Mouse (Mus musculus): ENCODE data around the gene Rsph9. TPM values are rescaled to one million over a fixed set of nuclear protein-coding genes. Genes with fewer than 3 reads are reported as not detected.

The Rsph9 gene
- polyA plus RNA-seq, 1 experiment from 2014 or later: 10.4 TPM

DNA sequence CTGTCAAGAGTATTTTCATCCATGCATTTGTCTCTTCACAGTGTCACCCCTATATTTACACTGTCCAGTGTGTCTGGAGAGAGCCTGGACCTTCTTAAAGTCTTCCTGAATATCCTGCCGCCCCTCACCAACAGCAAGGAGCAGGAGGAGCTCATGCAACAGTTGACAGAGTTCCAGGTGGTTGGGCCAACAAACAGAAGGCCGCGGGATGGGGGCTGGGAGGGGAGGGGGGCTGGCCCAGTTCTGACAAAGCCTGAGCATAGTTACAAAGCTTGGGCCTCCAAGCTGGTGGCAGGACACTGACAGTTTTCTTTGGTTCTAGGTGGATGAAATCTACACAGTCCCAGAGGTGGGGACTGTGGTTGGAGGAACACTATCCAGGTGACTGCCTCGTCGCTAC lies 22.3 kb upstream of the Rsph9 start:
- peaks cover 70% of the 10 kb centered on the region for H3K36me3 ChIP-seq (ENCODE audit: insufficient read depth)
- no peak overlapping the region for H3K27ac ChIP-seq (ENCODE audit: low read depth)
- no peak overlapping the region for H3K4me3 ChIP-seq (ENCODE audit: low read depth, low read length)
- DNase-seq (no peak), ATAC-seq (ENCODE audit: insufficient read depth) (no peak)
- no peak overlapping the region for H3K9ac ChIP-seq
- peaks cover 17% of the 10 kb centered on the region; the same call in 1 of the 2 replicates for H3K4me1 ChIP-seq (ENCODE audit: insufficient read depth)
- H3K27me3 ChIP-seq (ENCODE audit: insufficient read depth, low read length): no peaks in the 10 kb centered on the region
- TF ChIP-seq CTCF (IDR thresholded peaks at IDR 0.05; ENCODE audit: low read depth): no peak
- 80% methylated on average over 5 of the region's 5 CpGs for WGBS
- H3K4me2 ChIP-seq: no peak overlapping the region
- H3K9me3 ChIP-seq (ENCODE audit: low read depth, low read length): no peaks in the 10 kb centered on the region

DNA sequence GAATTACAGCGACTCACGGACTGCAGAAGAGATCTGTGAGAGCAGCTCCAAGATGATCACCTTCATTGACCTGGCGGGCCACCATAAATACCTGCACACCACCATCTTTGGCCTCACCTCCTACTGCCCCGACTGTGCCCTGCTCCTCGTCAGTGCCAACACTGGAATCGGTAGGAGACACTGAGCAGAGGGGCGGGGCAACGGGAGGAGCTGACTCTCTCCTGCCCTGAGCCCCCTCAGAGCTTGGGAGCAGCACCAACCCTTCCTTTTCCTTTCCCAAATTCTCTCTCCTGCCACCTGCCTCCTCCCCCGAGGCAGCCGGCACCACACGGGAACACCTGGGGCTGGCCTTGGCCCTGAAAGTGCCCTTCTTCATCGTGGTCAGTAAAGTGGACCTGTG lies 21.4 kb upstream of the Rsph9 start:
- H3K36me3 ChIP-seq (ENCODE audit: insufficient read depth): peaks cover 64% of the 10 kb centered on the region
- peaks cover 17% of the 10 kb centered on the region; the same call in 1 of the 2 replicates for H3K4me1 ChIP-seq (ENCODE audit: insufficient read depth)
- no peak overlapping the region for H3K4me3 ChIP-seq (ENCODE audit: low read depth, low read length)
- no peak for TF ChIP-seq CTCF (IDR thresholded peaks at IDR 0.05; ENCODE audit: low read depth)
- H3K9ac ChIP-seq: no peak overlapping the region
- 86% methylated on average over 12 of the region's 12 CpGs for WGBS
- DNase-seq (no peak), ATAC-seq (ENCODE audit: insufficient read depth) (no peak)
- no peak overlapping the region for H3K4me2 ChIP-seq
- H3K27ac ChIP-seq (ENCODE audit: low read depth): no peak overlapping the region
- H3K9me3 ChIP-seq (ENCODE audit: low read depth, low read length): no peaks in the 10 kb centered on the region
- no peaks in the 10 kb centered on the region for H3K27me3 ChIP-seq (ENCODE audit: insufficient read depth, low read length)

DNA sequence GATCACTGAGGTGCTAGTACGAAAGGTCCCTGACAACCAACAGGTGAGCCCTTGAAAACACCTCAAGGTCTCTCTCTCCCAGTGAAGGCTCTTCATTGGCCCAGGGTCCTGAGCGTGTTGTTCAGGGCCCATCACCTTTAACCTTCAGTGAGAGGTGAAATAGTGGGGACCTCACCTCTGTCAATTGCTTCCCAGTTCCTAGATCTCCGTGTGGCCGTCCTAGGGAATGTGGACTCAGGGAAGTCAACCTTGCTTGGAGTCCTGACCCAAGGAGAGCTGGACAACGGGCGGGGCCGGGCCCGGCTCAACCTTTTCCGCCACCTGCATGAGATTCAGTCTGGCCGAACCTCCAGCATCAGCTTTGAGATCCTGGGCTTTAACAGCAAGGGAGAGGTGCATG lies 20.8 kb upstream of the Rsph9 start:
- no peak for TF ChIP-seq CTCF (IDR thresholded peaks at IDR 0.05; ENCODE audit: low read depth)
- Histone ChIP-seq H3K9ac (no peak overlapping the region), H3K27ac (ENCODE audit: low read depth) (no peak overlapping the region), H3K4me1 (ENCODE audit: insufficient read depth) (peaks cover 17% of the 10 kb centered on the region; the same call in 1 of the 2 replicates), H3K36me3 (ENCODE audit: insufficient read depth) (peaks cover 58% of the 10 kb centered on the region), H3K4me3 (ENCODE audit: low read depth, low read length) (no peak overlapping the region), H3K27me3 (ENCODE audit: insufficient read depth, low read length) (no peaks in the 10 kb centered on the region), H3K4me2 (no peak overlapping the region), H3K9me3 (ENCODE audit: low read depth, low read length) (no peaks in the 10 kb centered on the region)
- WGBS: 93% methylated on average over 10 of the region's 10 CpGs
- ATAC-seq (ENCODE audit: insufficient read depth): no peak
- DNase-seq: no peak

DNA sequence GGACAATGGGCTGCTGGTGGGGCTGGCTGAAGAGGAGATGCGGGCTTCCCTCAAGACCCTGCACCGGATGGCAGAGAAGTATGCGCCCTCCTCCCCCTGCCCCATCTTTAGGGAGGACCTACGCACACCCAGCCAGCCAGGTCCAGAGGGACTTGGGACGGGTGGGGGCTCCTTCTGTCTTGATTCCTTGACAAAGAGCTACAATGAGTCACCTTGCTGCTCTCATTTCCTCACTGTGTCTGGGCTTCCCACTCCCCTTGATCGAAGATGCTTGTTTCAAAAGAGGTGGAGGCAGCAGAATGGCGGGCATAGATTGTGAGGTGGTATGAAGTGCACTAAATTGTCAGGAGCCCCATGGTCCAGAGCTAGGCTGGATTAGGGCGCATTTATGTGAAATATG lies 20.3 kb upstream of the Rsph9 start:
- Histone ChIP-seq H3K27ac (ENCODE audit: low read depth) (no peak overlapping the region), H3K4me2 (no peak overlapping the region), H3K36me3 (ENCODE audit: insufficient read depth) (peaks cover 53% of the 10 kb centered on the region), H3K9me3 (ENCODE audit: low read depth, low read length) (no peaks in the 10 kb centered on the region), H3K4me3 (ENCODE audit: low read depth, low read length) (no peak overlapping the region), H3K27me3 (ENCODE audit: insufficient read depth, low read length) (no peaks in the 10 kb centered on the region), H3K9ac (no peak overlapping the region), H3K4me1 (ENCODE audit: insufficient read depth) (peaks cover 17% of the 10 kb centered on the region; the same call in 1 of the 2 replicates)
- WGBS: 90% methylated on average over 8 of the region's 8 CpGs
- no peak for DNase-seq
- ATAC-seq (ENCODE audit: insufficient read depth): no peak
- TF ChIP-seq CTCF (IDR thresholded peaks at IDR 0.05; ENCODE audit: low read depth): no peak

DNA sequence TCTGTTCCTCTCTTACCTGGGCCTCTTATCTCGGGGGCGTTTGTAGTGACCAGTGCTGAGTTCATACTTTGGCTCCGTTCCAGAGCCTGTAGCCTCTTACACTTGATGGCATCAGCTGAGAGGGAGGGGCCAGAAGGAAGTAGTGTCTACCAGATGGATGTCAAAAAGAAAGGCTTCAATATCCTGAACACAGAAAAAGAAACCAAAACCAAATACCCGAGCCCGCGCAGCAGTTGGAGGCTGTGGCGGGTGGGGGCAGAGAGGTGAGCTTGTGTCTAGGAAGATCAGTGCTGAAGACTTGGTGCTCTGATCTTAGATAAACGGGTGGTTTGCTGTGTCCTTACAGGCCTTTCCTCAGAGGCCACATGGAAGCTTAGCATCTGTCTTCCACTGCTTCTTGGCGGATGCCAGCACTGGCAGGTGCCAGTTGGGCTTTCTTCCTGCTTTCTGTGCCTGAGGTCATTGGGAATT lies 19.0 kb upstream of the Rsph9 start:
- H3K36me3 ChIP-seq (ENCODE audit: insufficient read depth): peaks cover 40% of the 10 kb centered on the region
- no peak overlapping the region; the same call in 1 of the 2 replicates for H3K27ac ChIP-seq (ENCODE audit: low read depth)

DNA sequence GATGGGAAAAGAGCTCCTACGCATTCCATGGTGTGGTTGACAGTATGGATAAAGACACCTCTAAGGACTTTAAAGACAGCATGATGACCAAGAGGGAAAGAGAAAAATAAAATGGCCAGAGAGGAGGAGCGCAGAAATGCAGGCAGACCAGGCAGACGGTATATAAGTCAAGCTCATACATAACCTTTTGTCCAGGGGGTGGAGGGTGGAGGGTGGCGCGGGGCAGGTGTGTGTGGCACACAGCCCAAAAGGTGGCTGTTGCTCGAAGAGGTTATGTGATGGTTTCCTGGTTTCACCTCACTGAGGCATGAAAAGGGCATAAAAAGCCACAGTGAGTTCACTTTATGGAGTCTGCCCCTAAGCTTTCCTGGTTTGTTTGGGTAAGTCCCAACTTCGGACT lies 18.5 kb upstream of the Rsph9 start:
- ATAC-seq (ENCODE audit: insufficient read depth): no peak
- 81% methylated on average over 7 of the region's 7 CpGs for WGBS

More for the DNA sequence above, 19.0 kb upstream of the Rsph9 start:
- peak overlapping the region; percentile 81; the same call in 1 of the 2 replicates for H3K4me3 ChIP-seq (ENCODE audit: low read depth, low read length)
- peaks cover 17% of the 10 kb centered on the region; the same call in 1 of the 2 replicates for H3K4me1 ChIP-seq (ENCODE audit: insufficient read depth)
- DNase-seq: peak; percentile 53
- 53% methylated on average over 9 of the region's 9 CpGs for WGBS
- H3K27me3 ChIP-seq (ENCODE audit: insufficient read depth, low read length): no peaks in the 10 kb centered on the region
- TF ChIP-seq CTCF (IDR thresholded peaks at IDR 0.05; ENCODE audit: low read depth): no peak
- H3K9ac ChIP-seq: no peak overlapping the region
- no peak for ATAC-seq (ENCODE audit: insufficient read depth)
- peak overlapping the region; percentile 94 for H3K4me2 ChIP-seq
- no peaks in the 10 kb centered on the region for H3K9me3 ChIP-seq (ENCODE audit: low read depth, low read length)

DNA sequence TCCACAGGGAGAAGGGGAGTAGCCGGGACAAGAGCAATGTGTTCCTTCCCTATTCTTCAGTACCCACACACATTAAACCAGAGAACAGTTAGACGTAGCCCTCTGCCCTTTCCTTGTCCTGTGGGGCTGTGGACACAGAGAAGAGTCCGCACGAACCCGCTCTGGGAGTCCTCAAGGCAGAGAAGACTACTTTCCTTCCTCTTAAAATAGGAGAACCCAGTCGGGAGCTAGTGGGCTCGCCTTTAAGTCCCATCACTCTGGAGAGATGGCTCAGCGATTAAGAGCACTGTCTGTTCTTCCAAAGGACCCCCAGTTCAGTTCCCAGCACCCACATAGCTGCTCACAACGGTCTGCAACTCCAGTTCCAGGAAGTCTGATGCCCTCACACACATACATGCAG lies 17.7 kb upstream of the Rsph9 start:
- H3K36me3 ChIP-seq (ENCODE audit: insufficient read depth): peaks cover 27% of the 10 kb centered on the region
- no peak for ATAC-seq (ENCODE audit: insufficient read depth)
- 43% methylated on average over 9 of the region's 9 CpGs for WGBS
- TF ChIP-seq CTCF (IDR thresholded peaks at IDR 0.05; ENCODE audit: low read depth): no peak
- H3K4me2 ChIP-seq: peak overlapping the region; percentile 94
- peak overlapping the region; percentile 81 for H3K4me3 ChIP-seq (ENCODE audit: low read depth, low read length)
- DNase-seq: no peak
- H3K27ac ChIP-seq (ENCODE audit: low read depth): no peak overlapping the region; the same call in 1 of the 2 replicates
- H3K27me3 ChIP-seq (ENCODE audit: insufficient read depth, low read length): no peaks in the 10 kb centered on the region
- H3K9ac ChIP-seq: peak overlapping the region; percentile 84
- H3K9me3 ChIP-seq (ENCODE audit: low read depth, low read length): no peaks in the 10 kb centered on the region
- peaks cover 17% of the 10 kb centered on the region; the same call in 1 of the 2 replicates for H3K4me1 ChIP-seq (ENCODE audit: insufficient read depth)

More for the DNA sequence above, 18.5 kb upstream of the Rsph9 start:
- Histone ChIP-seq H3K36me3 (ENCODE audit: insufficient read depth) (peaks cover 35% of the 10 kb centered on the region), H3K9ac (no peak overlapping the region), H3K4me2 (peak overlapping the region; percentile 94), H3K27ac (ENCODE audit: low read depth) (no peak overlapping the region; the same call in 1 of the 2 replicates), H3K27me3 (ENCODE audit: insufficient read depth, low read length) (no peaks in the 10 kb centered on the region), H3K4me1 (ENCODE audit: insufficient read depth) (peaks cover 17% of the 10 kb centered on the region; the same call in 1 of the 2 replicates), H3K9me3 (ENCODE audit: low read depth, low read length) (no peaks in the 10 kb centered on the region), H3K4me3 (ENCODE audit: low read depth, low read length) (peak overlapping the region; percentile 81)
- DNase-seq: no peak
- no peak for TF ChIP-seq CTCF (IDR thresholded peaks at IDR 0.05; ENCODE audit: low read depth)

Measured in lung, embryonic 14.5 days (tissue).